Mouse (Mus musculus): ENCODE measurements at regions not wholly inside any gene's neighbourhood (a gene's known extent, or its start where the extent isn't known, plus 50 kb on each side); places are given as distances from the start of the nearest gene placed in this dataset.

DNA sequence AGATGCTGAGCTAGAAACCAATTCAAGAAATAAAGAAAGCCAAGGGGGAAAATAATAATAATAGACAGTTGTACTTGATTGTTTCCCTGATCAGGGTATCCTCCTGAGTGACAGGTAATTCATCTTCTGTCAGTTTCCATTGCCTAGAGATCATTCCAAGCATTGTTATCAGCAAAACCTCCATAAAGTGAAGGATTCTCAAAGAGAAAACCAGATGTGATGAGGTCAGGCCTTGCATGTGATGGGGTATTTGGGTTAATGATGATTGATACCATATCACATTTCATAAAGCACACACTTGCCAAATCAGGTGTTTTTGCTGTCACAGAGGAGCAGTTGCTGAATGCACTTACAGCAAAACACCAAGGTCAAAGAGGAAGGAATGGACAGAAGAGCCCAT lies 467.2 kb downstream of the Cenpc1 start:
- TF ChIP-seq GATA1 (IDR thresholded peaks at IDR 0.05; ENCODE audit: borderline replicate concordance, low read length) = no peak
- no peak for TF ChIP-seq FLI1 (IDR thresholded peaks at IDR 0.05; ENCODE audit: low read length)

Measured in megakaryocyte, embryonic 14.5 days (primary cell).